Mouse (Mus musculus) liver, embryonic 12.5 days (tissue): ENCODE data around the gene Msmb. TPM values are rescaled to one million over a fixed set of nuclear protein-coding genes. Genes with fewer than 3 reads are reported as not detected.
"Not testable (repeated sequence)": the region's sequence is repeated elsewhere in the genome, so short reads cannot be mapped to it uniquely, and the experiment has no call there.

Experiments used
- ATAC-seq: fragments of 200-750 bp; cut with Nextera tagmentation; 2 replicates; pipeline ENCODE4 v1.8.0; 2017; ENCODE audit warnings: moderate number of reproducible peaks, mild to moderate bottlenecking, moderate library complexity
- H3K27ac ChIP-seq: fragments of 300-500 bp; sonication (generic); 2 replicates; pipeline ENCODE4 v1.5.1; 2016; ENCODE audit warnings: mild to moderate bottlenecking
- H3K27me3 ChIP-seq: fragments of 300-500 bp; sonication (generic); replicated peaks from 2 replicates; pipeline ENCODE4 v1.6.1; 2016; ENCODE audit warnings: mild to moderate bottlenecking, moderate library complexity
- H3K36me3 ChIP-seq: fragments of 300-500 bp; sonication (generic); 2 replicates; pipeline ENCODE4 v1.6.1; 2016; ENCODE audit warnings: mild to moderate bottlenecking, moderate library complexity
- H3K4me1 ChIP-seq: fragments of 300-500 bp; sonication (generic); 2 replicates; pipeline ENCODE4 v1.6.1; 2016
- H3K4me2 ChIP-seq: fragments of 300-500 bp; sonication (generic); 2 replicates; pipeline ENCODE4 v1.6.1; 2016; ENCODE audit warnings: mild to moderate bottlenecking, moderate library complexity
- H3K4me3 ChIP-seq: fragments of 300-500 bp; sonication (generic); 2 replicates; pipeline ENCODE4 v1.5.1; 2016; ENCODE audit warnings: mild to moderate bottlenecking, moderate library complexity
- H3K9ac ChIP-seq: fragments of 300-500 bp; sonication (generic); 2 replicates; pipeline ENCODE4 v1.6.1; 2016; ENCODE audit warnings: mild to moderate bottlenecking, moderate library complexity
- H3K9me3 ChIP-seq: fragments of 300-500 bp; sonication (generic); replicated peaks from 2 replicates; pipeline ENCODE4 v1.6.1; 2016; ENCODE audit warnings: mild to moderate bottlenecking, moderate library complexity
- WGBS: fragments of 180-500 bp; shearing (Covaris S2); methylation state at CpG from one replicate; pipeline ENCODE4 v1.1.7; 2016; ENCODE audit not compliant: insufficient replicate concordance; 5-methylcytosine and 5-hydroxymethylcytosine counted together
- polyA plus RNA-seq: library from polyadenylated mRNA; unstranded; fragments of >200 nt; fragmentation: Nextera tagmentation; extraction: Ambion mirVana; gene quantifications from 2 replicates; pipeline ENCODE4 v1.2.1, GENCODE M21; 2016

The Msmb gene
- polyA plus RNA-seq, 1 experiment from 2014 or later, result 0.50 TPM

GRCm38 (mm10) chr14:32164173-32165051 lies 22.6 kb downstream of the Msmb start:
- Histone ChIP-seq H3K4me1 (peaks cover 83% of the 10 kb centered on the region), H3K27me3 (no peaks in the 10 kb centered on the region), H3K9ac (peak overlapping the region; percentile 78), H3K4me2 (peak overlapping the region; percentile 89), H3K4me3 (peak overlapping the region; percentile 69; the same call in 1 of the 2 replicates), H3K9me3 (no peaks in the 10 kb centered on the region), H3K27ac (peak overlapping the region; percentile 98), H3K36me3 (peaks cover 12% of the 10 kb centered on the region)
- no peak for ATAC-seq
- 46% methylated on average over 8 of the region's 8 CpGs for WGBS

GRCm38 (mm10) chr14:32165278-32166061 lies 23.6 kb downstream of the Msmb start:
- peak overlapping the region; percentile 89 for H3K4me2 ChIP-seq
- H3K36me3 ChIP-seq, result peaks cover 22% of the 10 kb centered on the region
- peak overlapping the region; percentile 78 for H3K9ac ChIP-seq
- peak overlapping the region; percentile 98 for H3K27ac ChIP-seq
- H3K4me1 ChIP-seq, result peaks cover 93% of the 10 kb centered on the region
- H3K27me3 ChIP-seq, result no peaks in the 10 kb centered on the region
- H3K4me3 ChIP-seq, result peak overlapping the region; percentile 69
- under 1% methylated on average over 42 of the region's 42 CpGs for WGBS
- H3K9me3 ChIP-seq, result no peaks in the 10 kb centered on the region
- ATAC-seq, result peak; percentile 79

GRCm38 (mm10) chr14:32166062-32166441 lies 24.2 kb downstream of the Msmb start:
- Histone ChIP-seq H3K9me3 (no peaks in the 10 kb centered on the region), H3K4me3 (peak overlapping the region; percentile 69), H3K4me1 (peaks cover 93% of the 10 kb centered on the region), H3K4me2 (peak overlapping the region; percentile 89), H3K27me3 (no peaks in the 10 kb centered on the region), H3K9ac (peak overlapping the region; percentile 78), H3K36me3 (peaks cover 28% of the 10 kb centered on the region), H3K27ac (peak overlapping the region; percentile 98)
- no peak for ATAC-seq
- WGBS, result 29% methylated on average over 2 of the region's 2 CpGs

GRCm38 (mm10) chr14:32166840-32167239 lies 25.0 kb downstream of the Msmb start:
- Histone ChIP-seq H3K4me3 (peak overlapping the region; percentile 69), H3K27me3 (no peaks in the 10 kb centered on the region), H3K9ac (peak overlapping the region; percentile 78), H3K4me1 (peaks cover 88% of the 10 kb centered on the region), H3K9me3 (no peaks in the 10 kb centered on the region), H3K4me2 (peak overlapping the region; percentile 89), H3K36me3 (peaks cover 33% of the 10 kb centered on the region), H3K27ac (peak overlapping the region; percentile 98)
- WGBS, result 3% methylated on average over 1 of the region's 1 CpGs
- ATAC-seq, result no peak

GRCm38 (mm10) chr14:32167326-32167725 lies 25.5 kb downstream of the Msmb start:
- 27% methylated on average over 5 of the region's 5 CpGs for WGBS
- H3K4me1 ChIP-seq, result peaks cover 83% of the 10 kb centered on the region
- H3K9ac ChIP-seq, result peak overlapping the region; percentile 78
- H3K27ac ChIP-seq, result peak overlapping the region; percentile 98
- no peaks in the 10 kb centered on the region for H3K9me3 ChIP-seq
- no peaks in the 10 kb centered on the region for H3K27me3 ChIP-seq
- H3K36me3 ChIP-seq, result peaks cover 34% of the 10 kb centered on the region
- peak overlapping the region; percentile 89 for H3K4me2 ChIP-seq
- H3K4me3 ChIP-seq, result peak overlapping the region; percentile 69
- peak; percentile 42; the same call in 1 of the 2 replicates for ATAC-seq

- H3K9me3 ChIP-seq, result no peaks in the 10 kb centered on the region
- H3K27ac ChIP-seq, result peak overlapping the region; percentile 98
- no peaks in the 10 kb centered on the region for H3K27me3 ChIP-seq
- 8% methylated on average over 3 of the region's 3 CpGs for WGBS
- H3K36me3 ChIP-seq, result peaks cover 48% of the 10 kb centered on the region
- H3K4me2 ChIP-seq, result peak overlapping the region; percentile 89
- H3K9ac ChIP-seq, result peak overlapping the region; percentile 78
- peaks cover 71% of the 10 kb centered on the region for H3K4me1 ChIP-seq
- ATAC-seq, result peak; percentile 85
- H3K4me3 ChIP-seq, result peak overlapping the region; percentile 69
These were observed 26.9 kb downstream of the Msmb start for GRCm38 (mm10) chr14:32168653-32169231.

GRCm38 (mm10) chr14:32170137-32170536 lies 28.3 kb downstream of the Msmb start:
- Histone ChIP-seq H3K4me3 (peak overlapping the region; percentile 69), H3K4me2 (peak overlapping the region; percentile 89), H3K27ac (peak overlapping the region; percentile 98), H3K4me1 (peaks cover 66% of the 10 kb centered on the region), H3K9ac (peak overlapping the region; percentile 70), H3K36me3 (peaks cover 62% of the 10 kb centered on the region), H3K27me3 (no peaks in the 10 kb centered on the region), H3K9me3 (no peaks in the 10 kb centered on the region)
- no peak for ATAC-seq
- 80% methylated on average over 4 of the region's 4 CpGs for WGBS

DNA sequence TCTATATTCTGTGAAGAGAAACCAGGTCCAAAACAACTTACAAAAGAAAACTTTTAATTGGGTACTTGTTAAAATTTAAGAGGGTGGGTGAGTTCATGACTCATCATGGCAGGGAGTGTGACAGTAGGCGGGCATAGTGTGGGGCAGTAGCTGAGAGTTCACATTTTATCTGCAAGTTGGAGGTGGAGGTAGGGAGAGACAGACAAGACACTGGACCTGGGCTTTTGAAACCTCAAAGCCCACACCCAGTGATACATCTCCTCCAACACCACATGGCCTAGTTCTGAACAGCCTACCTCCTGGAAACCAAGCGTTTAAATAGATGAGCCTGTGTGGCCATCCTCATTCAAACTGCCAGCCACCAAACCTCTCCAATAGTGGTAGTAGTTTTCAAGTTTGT lies 33.5 kb downstream of the Msmb start:
- Histone ChIP-seq H3K27ac (peak overlapping the region; percentile 54; the same call in 1 of the 2 replicates), H3K4me1 (peaks cover 33% of the 10 kb centered on the region), H3K9me3 (no peaks in the 10 kb centered on the region), H3K36me3 (peaks cover 77% of the 10 kb centered on the region), H3K9ac (no peak overlapping the region), H3K4me2 (no peak overlapping the region), H3K27me3 (no peaks in the 10 kb centered on the region), H3K4me3 (no peak overlapping the region)
- peak; percentile 73 for ATAC-seq
- 44% methylated on average over 2 of the region's 2 CpGs for WGBS

GRCm38 (mm10) chr14:32176590-32176989 lies 34.8 kb downstream of the Msmb start:
- WGBS, result 83% methylated on average over 5 of the region's 5 CpGs
- H3K4me2 ChIP-seq, ATAC-seq, H3K9me3 ChIP-seq, H3K9ac ChIP-seq, H3K27ac ChIP-seq, H3K27me3 ChIP-seq, H3K4me3 ChIP-seq: not testable (repeated sequence)
- peaks cover 76% of the 10 kb centered on the region for H3K36me3 ChIP-seq
- H3K4me1 ChIP-seq, result peaks cover 23% of the 10 kb centered on the region; the same call in 1 of the 2 replicates

DNA sequence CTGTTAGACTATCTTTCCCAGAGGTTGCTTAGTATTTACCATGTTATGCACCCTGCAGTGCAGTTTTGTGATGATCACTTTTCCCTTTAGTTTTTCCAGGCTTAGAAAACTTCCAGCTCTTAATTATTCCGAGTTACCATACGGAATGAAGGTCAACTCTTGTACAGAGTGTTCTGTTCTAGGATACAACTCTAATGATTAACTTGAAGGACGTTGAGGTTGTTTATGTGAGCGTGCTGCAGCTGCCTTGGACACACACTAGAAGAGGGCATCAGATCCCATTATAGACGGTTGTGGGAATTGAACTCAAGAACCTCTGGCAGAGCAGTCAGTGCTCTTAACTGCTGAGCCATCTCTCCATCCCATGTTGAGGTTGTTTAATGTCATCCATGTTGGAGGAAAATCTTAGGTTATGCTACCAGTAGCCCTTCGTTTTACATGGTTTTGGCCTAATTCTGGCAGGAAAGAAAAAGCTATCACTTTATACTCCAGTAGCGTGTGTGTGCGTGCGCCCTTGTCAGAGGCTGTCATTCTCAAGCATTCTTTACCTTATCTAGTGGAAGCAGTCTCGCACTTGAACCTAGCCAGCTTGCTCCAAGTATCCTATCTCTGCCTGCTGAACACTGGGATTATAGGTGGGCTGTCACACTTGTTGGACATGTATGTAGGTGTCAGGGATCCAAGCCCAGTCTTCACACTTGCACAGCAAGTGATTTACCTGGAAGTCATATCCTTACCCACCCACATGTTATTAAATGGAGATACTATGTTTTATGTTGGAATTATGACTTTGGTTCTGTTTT lies 37.8 kb downstream of the Msmb start:
- WGBS, result 64% methylated on average over 10 of the region's 10 CpGs
- ATAC-seq, result peak; percentile 58; the same call in 1 of the 2 replicates
- Histone ChIP-seq H3K4me3 (no peak overlapping the region), H3K9me3 (no peaks in the 10 kb centered on the region), H3K36me3 (peaks cover 76% of the 10 kb centered on the region), H3K27me3 (no peaks in the 10 kb centered on the region), H3K4me2 (no peak overlapping the region), H3K4me1 (peaks cover 15% of the 10 kb centered on the region; the same call in 1 of the 2 replicates), H3K27ac (no peak overlapping the region), H3K9ac (no peak overlapping the region)

DNA sequence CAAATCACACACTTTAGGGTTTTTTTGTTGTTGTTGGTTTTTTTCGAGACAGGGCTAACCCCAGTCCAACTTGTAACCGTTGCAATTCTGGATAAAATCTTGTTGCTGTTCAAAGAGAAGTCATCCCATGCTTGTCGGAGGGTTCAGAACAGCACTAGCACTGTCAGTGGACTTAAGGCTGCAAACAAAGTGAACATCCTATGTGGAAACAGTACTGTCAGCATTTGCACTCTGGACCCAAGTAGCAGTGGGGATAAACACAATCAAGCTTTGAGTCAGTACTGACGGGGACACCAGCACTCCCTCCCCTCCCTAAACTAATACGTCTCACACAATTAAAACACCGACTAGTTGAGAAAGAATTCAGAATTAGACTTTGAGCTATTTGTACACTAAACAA lies 39.0 kb downstream of the Msmb start:
- ATAC-seq, result no peak
- H3K9ac ChIP-seq, result no peak overlapping the region
- H3K27ac ChIP-seq, result no peak overlapping the region
- 79% methylated on average over 6 of the region's 6 CpGs for WGBS
- no peak overlapping the region for H3K4me3 ChIP-seq
- peaks cover 8% of the 10 kb centered on the region; the same call in 1 of the 2 replicates for H3K4me1 ChIP-seq
- peaks cover 76% of the 10 kb centered on the region for H3K36me3 ChIP-seq
- no peaks in the 10 kb centered on the region for H3K27me3 ChIP-seq
- no peak overlapping the region for H3K4me2 ChIP-seq
- no peaks in the 10 kb centered on the region for H3K9me3 ChIP-seq
